Mouse (Mus musculus) spleen, adult 12 weeks (tissue): ENCODE measurements around the gene 1110032F04Rik.

Experiments used
- DNase-seq: peaks from one replicate; pipeline ENCODE4 v3.0.0; 2022; ENCODE audit warnings: low spot score

The 1110032F04Rik gene

DNA sequence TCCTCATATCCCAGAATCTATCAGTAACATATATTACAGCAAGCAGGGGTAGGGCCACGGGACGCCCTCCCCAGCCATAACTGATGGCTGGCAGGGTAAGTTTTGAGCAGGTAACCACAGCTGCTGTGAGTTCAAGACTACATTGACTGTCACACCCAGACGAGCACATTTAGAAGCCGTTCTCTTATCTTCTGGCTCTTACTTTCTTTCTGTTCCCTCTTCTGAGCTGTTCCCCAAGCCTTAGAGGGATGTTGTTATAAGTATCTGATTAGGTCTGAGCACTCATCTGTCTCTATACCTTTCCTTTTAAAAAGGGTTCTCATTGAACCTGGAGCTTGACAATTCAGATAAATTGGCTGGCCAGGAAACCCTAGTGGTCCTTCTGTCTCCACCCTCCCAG lies 38.1 kb downstream of the 1110032F04Rik start:
- no peak for DNase-seq
